Mouse (Mus musculus): Measurements from ENCODE around the gene Serpina1b.
"Not testable (repeated sequence)": the region's sequence is repeated elsewhere in the genome, so short reads cannot be mapped to it uniquely, and the experiment has no call there.

Gene Serpina1b

DNA sequence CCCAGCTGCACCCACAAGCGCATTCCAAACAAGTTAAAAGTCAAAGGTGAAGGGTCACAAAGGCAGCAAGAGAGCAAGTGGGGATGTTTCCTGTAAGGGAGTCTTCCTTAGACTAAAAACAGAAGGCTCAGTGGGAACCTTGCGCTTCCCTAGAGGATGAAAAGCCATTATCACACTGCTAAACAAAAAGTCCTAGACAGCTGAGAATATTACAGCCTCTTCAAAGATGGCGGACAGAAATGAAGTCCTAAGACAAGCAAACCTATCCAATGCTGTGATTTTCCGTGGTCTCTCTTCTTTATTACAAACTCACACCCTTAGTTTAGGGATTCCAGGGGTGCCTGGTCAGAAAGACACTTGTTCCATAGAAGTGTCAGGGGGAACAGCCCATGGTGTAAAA, at the start of gene Serpina1b:
Gene Serpina1b (minus strand): TSS at position 101 of the 400 bp plus-strand sequence.
- DNase-seq (ENCODE audit: extremely low spot score, low read depth, low spot score) = not testable (repeated sequence)

DNA sequence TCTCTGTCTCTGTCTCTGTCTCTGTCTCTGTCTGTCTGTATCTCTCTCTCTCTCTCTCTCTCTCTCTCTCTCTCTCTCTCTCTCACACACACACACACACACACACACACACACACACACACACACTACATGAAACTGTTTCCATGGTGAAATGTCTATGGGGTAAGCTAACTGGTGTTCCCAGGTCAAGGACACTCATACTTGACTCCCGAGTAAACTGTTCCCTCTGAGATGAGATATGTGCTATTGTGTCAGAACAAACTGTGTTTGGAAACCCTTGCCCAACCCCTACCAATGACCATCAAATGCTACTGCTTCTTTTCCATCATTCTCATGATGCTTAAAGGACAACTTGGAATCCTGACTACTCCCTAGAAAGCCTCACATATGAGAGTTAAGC, 36.7 kb upstream of the Serpina1b start:
- DNase-seq (ENCODE audit: extremely low spot score, low read depth, low spot score) = not testable (repeated sequence)

DNA sequence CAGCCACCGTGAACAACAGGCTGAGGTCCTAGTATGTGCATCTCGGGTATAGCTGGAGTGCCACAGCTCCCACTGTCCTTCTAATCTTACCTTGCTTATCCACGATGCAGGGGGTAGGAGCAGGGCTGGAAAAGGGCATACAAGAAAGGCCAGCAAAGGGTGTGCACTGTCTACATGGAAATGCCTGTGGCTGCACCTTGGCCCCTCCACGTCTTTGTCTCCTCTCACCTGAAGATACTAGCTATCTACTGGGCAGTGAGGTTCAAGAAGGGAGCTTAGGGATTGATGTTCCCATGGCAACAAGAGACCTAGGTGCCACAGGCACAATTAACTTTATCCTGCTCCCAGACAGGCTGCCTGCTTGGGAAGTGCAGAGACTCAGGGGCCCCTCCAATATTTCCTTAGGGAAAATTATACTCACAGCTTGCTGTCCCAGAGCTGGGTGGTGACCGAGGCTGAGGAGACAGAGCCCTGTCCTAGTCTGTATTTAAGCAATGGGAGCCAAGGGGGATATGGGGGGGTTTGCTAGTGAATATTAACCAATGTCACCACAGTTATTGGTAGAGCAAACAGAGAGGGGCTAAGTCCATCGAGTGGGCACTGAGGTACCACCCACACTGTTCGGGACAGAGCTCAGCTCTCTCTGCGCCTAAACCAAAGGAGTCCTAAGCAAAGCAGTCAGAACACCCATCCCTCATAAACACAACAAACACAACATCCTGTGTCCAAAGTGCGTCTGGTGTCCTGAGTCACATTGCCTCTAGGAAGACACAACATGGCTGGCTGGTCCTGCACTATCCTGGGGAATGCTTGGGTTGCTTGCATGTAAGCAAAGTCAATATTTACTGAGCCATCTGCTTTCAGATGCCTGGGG, 33.2 kb upstream of the Serpina1b start, which contains the start of gene Serpina1a:
Gene Serpina1a (minus strand): TSS at position 462 of the 874 bp plus-strand sequence.
- DNase-seq (ENCODE audit: extremely low spot score, low read depth, low spot score) = not testable (repeated sequence)

DNA sequence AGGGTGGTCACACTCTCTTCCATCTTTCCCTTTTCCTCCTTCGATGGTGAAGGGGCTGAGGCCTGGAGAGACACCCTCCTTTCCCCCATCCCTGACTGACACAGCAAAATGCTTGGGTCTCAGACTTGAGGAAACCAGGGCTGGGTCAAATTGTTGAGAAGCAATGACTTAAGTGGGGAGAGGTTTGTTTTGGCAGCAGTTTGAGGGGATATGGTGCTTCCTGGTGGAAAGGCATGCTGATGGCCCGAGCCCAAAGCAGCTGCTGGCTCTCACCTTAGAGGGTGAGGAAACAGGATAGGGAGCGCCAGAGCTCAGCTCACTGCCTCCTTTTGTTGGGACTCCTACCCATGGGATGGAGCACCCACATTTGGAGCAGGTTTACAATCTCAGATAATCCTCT, 30.8 kb upstream of the Serpina1b start:
- no peak for DNase-seq (ENCODE audit: extremely low spot score, low read depth, low spot score)

DNA sequence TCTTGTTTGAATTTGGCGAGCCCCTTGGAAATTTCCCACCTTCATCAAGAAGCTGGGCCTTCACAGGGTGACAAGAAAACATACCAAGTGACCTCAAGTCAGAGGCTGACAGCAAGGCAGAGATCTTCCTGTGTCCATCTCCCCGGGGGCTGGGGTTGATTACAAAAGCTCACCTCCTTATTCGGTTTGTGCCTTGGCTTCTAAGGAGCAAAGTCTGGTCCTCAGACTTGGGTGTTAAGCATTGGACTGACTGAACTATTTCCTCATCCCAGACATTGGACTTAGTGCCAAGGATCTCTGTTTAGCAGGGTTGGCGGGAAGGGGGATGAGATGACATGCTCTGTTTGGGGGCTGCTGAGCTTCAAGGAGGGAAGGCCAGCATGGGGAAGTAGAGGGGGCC, 30.4 kb upstream of the Serpina1b start:
- DNase-seq (ENCODE audit: extremely low spot score, low read depth, low spot score) = not testable (repeated sequence)

DNA sequence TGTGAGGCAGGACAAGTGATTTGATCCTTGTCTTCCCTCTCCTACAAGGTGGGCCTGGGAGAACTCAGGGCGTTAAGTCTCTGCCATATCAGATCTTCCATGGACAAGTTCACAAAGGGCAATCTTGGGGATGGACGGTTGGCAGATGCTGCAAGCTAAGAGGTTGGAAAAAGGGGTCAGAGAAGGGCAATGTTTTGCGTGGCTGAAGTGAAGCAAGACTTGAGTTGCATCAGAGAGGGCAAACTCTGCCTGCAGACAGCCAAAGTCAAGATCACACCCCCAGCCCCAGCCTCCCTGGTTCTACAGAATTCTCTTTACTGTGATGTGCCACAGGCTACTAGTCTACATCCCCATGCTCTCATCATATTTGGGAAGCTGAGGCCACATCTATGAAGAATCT, 29.4 kb upstream of the Serpina1b start:
- not testable (repeated sequence) for DNase-seq (ENCODE audit: extremely low spot score, low read depth, low spot score)

DNA sequence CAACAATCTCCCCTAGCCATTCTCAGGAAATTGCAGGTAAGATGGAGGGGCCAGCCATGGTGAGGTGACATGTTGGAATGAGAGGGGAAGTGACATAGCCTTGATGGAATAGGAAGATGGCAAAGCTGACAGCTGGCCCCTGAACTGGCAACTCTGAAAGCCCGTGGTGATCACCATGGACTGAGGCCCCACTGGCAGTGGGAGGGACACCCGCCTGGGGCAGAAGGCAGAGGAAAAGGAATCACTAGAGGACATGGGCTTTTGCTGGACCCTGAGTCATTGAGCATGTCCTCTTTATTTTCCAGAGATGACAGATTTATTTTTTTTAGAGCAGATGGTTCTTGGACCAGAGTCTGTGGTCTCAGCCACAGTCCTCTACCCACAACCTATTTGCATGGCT, 22.9 kb upstream of the Serpina1b start:
- not testable (repeated sequence) for DNase-seq (ENCODE audit: extremely low spot score, low read depth, low spot score)

DNA sequence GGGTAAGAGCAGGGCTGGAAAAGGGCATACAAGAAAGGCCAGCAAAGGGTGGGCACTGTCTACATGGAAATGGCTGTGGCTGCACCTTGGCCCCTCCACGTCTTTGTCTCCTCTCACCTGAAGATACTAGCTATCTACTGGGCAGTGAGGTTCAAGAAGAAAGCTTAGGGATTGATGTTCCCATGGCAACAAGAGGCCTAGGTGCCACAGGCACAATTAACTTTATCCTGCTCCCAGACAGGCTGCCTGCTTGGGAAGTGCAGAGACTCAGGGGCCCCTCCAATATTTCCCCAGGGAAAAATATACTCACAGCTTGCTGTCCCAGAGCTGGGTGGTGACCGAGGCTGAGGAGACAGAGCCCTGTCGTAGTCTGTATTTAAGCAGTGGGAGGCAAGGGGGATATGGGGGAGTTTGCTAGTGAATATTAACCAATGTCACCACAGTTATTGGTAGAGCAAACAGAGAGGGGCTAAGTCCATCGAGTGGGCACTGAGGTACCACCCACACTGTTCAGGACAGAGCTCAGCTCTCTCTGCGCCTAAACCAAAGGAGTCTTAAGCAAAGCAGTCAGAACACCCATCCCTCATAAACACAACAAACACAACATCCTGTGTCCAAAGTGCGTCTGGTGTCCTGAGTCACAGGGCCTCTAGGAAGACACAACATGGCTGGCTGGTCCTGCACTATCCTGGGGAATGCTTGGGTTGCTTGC, 2.4 kb downstream of the Serpina1b start:
- not testable (repeated sequence) for DNase-seq (ENCODE audit: extremely low spot score, low read depth, low spot score)

DNA sequence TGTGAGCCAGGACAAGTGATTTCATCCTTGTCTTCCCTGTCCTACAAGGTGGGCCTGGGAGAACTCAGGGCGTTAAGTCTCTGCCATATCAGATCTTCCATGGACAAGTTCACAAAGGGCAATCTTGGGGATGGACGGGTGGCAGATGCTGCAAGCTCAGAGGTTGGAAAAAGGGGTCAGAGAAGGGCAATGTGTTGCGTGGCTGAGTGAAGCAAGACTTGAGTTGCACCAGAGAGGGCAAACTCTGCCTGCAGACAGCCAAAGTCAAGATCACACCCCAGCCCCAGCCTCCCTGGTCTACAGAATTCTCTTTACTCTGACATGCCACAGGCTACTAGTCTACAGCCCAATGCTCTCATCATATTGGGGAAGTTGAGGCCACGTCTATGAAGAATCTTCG, 6.3 kb downstream of the Serpina1b start:
- not testable (repeated sequence) for DNase-seq (ENCODE audit: extremely low spot score, low read depth, low spot score)

DNA sequence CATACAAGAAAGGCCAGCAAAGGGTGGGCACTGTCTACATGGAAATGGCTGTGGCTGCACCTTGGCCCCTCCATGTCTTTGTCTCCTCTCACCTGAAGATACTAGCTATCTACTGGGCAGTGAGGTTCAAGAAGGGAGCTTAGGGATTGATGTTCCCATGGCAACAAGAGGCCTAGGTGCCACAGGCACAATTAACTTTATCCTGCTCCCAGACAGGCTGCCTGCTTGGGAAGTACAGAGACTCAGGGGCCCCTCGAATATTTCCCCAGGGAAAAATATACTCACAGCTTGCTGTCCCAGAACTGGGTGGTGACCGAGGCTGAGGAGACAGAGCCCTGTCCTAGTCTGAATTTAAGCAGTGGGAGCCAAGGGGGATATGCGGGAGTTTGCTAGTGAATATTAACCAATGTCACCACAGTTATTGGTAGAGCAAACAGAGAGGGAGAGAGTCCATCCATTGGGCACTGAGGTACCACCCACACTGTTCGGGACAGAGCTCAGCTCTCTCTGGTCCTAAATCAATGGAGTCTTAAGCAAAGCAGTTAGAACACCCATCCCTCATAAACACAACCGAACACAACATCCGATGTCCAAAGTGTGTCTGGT, 56.8 kb downstream of the Serpina1b start, which contains the start of gene Serpina1d:
Gene Serpina1d (minus strand): TSS at position 347 of the 606 bp plus-strand sequence.
- not testable (repeated sequence) for DNase-seq (ENCODE audit: extremely low spot score, low read depth, low spot score)

DNA sequence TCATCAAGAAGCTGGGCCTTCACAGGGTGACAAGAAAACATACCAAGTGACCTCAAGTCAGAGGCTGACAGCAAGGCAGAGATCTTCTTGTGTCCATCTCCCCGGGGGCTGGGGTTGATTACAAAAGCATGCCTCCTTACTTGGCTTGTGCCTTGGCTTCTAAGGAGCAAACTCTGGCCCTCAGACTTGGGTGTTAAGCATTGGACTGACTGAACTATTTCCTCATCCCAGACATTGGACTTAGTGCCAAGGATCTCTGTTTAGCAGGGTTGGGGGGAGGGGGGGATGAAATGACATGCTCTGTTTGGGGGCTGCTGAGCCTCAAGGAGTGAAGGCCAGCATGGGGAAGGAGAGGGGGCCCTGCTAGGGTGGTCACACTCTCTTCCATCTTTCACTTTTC, 59.6 kb downstream of the Serpina1b start:
- not testable (repeated sequence) for DNase-seq (ENCODE audit: extremely low spot score, low read depth, low spot score)

DNA sequence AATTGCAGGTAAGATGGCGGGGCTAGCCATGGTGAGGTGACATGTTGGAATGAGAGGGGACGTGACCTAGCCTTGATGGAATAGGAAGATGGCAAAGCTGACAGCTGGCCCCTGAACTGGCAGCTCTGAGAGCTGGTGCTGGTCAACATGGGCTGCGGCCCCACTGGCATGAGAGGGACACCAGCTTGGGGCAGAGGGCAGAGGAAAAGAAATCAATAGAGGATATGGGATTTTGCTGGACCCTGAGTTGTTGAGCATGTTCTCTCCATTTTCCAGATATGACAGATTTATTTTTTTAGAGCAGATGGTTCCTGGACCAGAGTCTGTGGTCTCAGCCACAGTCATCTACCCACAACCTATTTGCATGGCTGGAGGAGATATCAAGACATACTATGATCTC, 67.1 kb downstream of the Serpina1b start:
- DNase-seq (ENCODE audit: extremely low spot score, low read depth, low spot score) = not testable (repeated sequence)

DNA sequence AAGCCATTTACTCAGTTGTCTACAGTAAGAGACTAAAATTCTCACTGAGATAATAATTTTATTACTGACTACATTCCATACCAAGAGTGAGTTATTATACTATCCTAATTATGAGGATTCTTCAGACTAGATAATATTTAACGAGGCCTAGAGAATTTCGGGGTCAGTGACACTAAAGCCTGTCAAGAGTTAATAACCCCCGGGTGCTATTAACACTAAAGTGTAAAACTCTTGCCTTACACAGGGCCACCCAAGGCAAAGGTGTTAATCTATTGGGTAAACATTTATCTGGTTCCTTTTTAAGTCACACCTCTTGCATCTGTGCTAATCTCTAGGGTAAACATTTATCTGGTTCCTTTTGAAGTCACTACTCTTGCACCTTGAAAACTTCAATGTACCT, 69.9 kb downstream of the Serpina1b start:
- DNase-seq (ENCODE audit: extremely low spot score, low read depth, low spot score) = not testable (repeated sequence)

DNA sequence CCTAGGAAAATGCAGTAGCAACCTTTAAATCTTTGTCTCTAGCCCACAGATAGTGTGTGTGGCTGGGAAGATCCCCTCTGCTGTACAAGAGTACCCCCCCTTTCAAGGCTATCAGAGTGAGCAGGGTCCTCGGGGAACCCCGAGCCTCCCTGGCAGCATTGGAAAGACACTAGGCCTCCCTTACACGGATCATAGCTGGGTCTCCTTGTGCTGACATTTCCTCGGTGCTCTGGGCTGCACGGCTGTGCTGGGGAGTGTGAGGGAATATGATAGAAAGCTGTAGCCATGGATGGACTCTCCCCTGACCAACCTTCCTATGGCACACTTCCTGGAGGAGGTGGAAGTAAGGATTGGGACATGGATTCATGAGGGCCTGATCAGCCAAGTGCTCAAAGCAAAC, 84.2 kb downstream of the Serpina1b start:
- not testable (repeated sequence) for DNase-seq (ENCODE audit: extremely low spot score, low read depth, low spot score)

DNA sequence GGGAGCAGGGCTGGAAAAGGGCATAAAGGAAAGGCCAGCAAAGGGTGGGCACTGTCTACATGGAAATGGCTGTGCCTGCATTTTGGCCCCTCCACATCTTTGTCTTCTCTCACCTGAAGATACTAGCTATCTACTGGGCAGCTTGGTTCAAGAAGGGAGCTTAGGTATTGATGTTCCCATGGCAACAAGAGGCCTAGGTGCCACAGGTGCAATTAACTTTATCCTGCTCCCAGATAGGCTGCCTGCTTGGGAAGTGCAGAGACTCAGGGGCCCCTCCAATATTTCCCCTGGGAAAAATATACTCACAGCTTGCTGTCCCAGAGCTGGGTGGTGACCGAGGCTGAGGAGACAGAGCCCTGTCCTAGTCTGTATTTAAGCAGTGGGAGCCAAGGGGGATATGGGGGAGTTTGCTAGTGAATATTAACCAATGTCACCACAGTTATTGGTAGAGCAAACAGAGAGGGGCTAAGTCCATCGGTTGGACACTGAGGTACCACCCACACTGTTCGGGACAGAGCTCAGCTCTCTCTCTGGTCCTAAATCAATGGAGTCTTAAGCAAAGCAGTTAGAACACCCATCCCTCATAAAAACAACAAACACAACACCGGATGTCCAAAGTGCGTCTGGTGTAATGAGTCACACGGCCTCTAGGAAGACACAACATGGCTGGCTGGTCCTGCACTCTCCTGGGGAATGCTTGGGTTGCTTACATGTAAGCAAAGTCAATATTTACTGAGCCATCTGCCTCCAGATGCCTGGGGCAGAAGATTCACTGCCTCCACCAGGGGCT, 92.2 kb downstream of the Serpina1b start:
- not testable (repeated sequence) for DNase-seq (ENCODE audit: extremely low spot score, low read depth, low spot score)

DNA sequence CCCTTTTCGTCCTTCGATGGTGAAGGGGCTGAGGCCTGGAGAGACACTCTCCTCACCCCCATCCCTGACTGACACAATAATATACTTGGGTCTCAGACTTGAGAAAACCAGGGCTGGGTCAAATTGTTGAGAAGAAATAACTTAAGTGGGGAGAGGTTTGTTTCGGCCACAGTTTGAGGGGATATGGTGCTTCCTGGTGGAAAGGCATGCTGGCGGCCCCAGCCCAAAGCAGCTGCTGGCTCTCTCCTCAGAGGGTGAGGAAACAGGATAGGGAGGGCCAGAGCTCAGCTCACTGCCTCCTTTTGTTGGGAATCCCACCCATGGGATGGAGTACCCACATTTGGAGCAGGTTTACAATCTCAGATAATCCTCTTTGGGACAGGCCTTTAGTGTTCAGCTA, 94.6 kb downstream of the Serpina1b start:
- not testable (repeated sequence) for DNase-seq (ENCODE audit: extremely low spot score, low read depth, low spot score)

DNA sequence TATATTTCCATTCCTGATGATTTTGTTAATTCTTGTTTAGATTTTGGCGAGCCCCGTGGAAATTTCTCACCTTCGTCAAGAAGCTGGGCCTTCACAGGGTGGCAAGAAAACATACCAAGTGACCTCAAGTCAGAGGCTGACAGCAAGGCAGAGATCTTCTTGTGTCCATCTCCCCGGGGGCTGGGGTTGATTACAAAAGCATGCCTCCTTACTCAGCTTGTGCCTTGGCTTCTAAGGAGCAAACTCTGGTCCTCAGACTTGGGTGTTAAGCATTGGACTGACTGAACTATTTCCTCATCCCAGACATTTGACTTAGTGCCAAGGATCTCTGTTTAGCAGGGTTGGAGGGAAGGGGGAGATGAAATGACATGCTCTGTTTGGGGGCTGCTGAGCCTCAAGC, 95.1 kb downstream of the Serpina1b start:
- not testable (repeated sequence) for DNase-seq (ENCODE audit: extremely low spot score, low read depth, low spot score)

DNA sequence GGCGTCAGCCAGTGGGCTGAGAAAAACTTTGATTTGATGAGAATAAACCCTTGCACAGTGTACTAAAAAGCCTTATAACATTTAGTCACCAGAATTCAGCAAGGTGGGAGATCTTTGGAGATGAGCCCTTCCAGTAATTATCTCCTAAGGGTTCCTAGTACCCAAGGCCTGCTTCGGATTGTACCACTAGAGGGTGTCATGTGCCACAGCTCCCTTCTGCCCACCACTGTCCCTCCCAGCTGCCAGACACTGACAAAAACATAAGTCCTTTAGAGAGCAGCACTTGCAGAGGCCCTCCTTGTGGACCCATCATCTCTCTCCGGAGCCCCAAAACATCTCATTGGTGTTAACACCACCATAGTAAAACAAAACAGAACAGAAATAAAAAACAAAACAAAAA, 118.6 kb downstream of the Serpina1b start:
- no peak for DNase-seq (ENCODE audit: extremely low spot score, low read depth, low spot score)

DNA sequence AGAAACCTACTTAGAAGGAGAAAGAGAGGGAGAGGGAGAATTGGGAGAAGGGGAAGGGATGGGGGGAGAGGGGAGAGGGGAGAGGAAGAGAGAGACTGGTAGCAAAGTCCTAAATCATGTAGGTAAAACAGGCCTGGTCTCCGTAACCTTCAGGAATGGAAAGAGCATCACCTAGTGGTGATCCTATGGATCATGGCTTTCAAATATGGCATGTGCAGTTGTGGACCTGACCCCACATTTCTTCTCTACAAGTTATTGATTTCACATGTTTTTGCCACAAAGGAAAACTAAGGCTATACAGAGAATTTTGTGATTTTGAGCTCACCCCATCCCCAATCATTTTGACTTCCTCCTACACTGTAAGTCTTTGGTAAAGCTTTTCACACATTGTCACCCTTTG, 119.8 kb downstream of the Serpina1b start:
- DNase-seq (ENCODE audit: extremely low spot score, low read depth, low spot score) = no peak

DNA sequence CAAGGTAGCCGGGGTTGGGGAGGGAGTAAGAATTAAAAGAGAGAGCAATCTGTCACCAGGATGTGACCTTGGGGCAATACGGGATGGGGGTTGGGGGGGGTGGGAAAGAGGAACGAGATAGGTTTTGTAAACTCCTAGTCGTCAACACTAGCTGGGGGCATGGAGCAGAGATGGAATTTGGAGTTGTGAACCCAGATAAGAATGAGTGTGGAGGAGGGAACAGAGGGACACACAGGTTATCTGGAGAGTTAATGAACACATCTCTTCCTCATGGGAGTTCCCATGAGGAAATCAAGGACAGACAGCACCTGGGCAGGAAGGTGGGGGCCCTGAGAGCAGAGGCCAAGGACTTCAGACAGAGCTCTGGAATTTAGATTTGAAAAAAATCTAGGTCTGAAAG, 124.1 kb downstream of the Serpina1b start:
- no peak for DNase-seq (ENCODE audit: extremely low spot score, low read depth, low spot score)

DNA sequence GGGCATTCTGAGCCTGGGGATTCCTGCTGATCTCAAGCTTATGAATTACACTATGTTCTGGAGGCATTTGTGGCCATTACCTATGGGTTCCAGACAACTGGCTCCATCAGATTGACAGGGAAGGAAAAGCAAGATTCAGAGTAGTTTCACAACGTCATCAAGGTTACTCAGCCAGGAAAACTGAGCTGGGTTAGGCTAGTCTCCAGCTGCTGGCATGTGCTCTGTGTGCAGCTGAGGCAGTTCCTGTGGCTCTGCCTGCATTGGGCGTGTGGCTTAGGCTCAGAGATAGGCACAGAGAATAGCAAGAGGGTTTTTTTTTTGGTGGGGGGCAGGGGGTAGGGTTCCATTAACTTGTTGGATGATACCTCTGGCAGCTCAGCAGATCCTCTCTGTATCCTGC, 124.6 kb downstream of the Serpina1b start:
- no peak for DNase-seq (ENCODE audit: extremely low spot score, low read depth, low spot score)
